Mouse (Mus musculus): ENCODE measurements around the gene Xaf1. TPM values are rescaled to one million over a fixed set of nuclear protein-coding genes. Genes with fewer than 3 reads are reported as not detected.

Xaf1 gene
- polyA plus RNA-seq, 1 experiment from 2014 or later: 1.2 TPM

GRCm38 (mm10) chr11:72318026-72318425 lies 16.6 kb downstream of the Xaf1 start:
- H3K9me3 ChIP-seq (replicated peaks; ENCODE audit: control insufficient read depth, low read length): no peaks in the 10 kb centered on the region
- H3K4me1 ChIP-seq (ENCODE audit: control insufficient read depth, insufficient read depth, low read length): no peaks in the 10 kb centered on the region
- no peak overlapping the region for H3K9ac ChIP-seq (replicated peaks; ENCODE audit: low read length)
- no peak overlapping the region for H3K27ac ChIP-seq (replicated peaks; ENCODE audit: low read depth, low read length)
- 82% methylated on average over 5 of the region's 5 CpGs for WGBS
- no peaks in the 10 kb centered on the region for H3K36me3 ChIP-seq (replicated peaks; ENCODE audit: control insufficient read depth, insufficient read depth, low read depth, low read length)
- H3K4me2 ChIP-seq (ENCODE audit: low read depth, low read length): no peak overlapping the region
- no peak for DNase-seq (ENCODE audit: low spot score)
- H3K27me3 ChIP-seq (ENCODE audit: control insufficient read depth, insufficient read depth, low read length): peaks cover 13% of the 10 kb centered on the region
- no peak for ATAC-seq (replicated peaks; ENCODE audit: insufficient number of reproducible peaks, low FRiP score, low TSS enrichment, low read depth)
- H3K4me3 ChIP-seq (ENCODE audit: low read depth, low read length): no peak overlapping the region

DNA sequence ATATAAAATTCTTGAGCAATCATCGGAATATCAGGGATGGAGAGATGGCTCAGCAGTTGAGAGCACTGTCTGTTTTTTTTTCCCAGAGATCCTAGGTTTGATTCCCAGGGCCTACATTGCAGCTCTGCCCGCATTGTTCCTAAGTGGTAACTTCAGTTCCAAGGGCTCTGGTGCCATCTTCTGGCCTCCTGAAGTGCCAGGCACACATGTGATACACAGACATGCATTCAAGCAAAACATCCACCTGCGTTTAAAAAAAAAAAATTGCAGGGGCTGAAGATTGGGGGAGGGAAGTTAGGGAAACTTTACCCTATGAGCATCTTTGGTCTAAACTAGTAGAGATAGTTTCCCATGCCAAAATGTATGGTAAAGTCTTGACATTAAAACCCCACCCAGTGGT lies 23.0 kb downstream of the Xaf1 start:
- Histone ChIP-seq H3K36me3 (replicated peaks; ENCODE audit: control insufficient read depth, insufficient read depth, low read depth, low read length) (no peaks in the 10 kb centered on the region), H3K9me3 (replicated peaks; ENCODE audit: control insufficient read depth, low read length) (no peaks in the 10 kb centered on the region), H3K4me2 (ENCODE audit: low read depth, low read length) (no peak overlapping the region), H3K4me3 (ENCODE audit: low read depth, low read length) (no peak overlapping the region), H3K27ac (replicated peaks; ENCODE audit: low read depth, low read length) (no peak overlapping the region), H3K9ac (replicated peaks; ENCODE audit: low read length) (no peak overlapping the region), H3K4me1 (ENCODE audit: control insufficient read depth, insufficient read depth, low read length) (no peaks in the 10 kb centered on the region), H3K27me3 (ENCODE audit: control insufficient read depth, insufficient read depth, low read length) (no peaks in the 10 kb centered on the region)
- DNase-seq (ENCODE audit: low spot score): no peak
- no peak for ATAC-seq (replicated peaks; ENCODE audit: insufficient number of reproducible peaks, low FRiP score, low TSS enrichment, low read depth)
- WGBS: 71% methylated on average over 3 of the region's 3 CpGs

- H3K27ac ChIP-seq (replicated peaks; ENCODE audit: low read depth, low read length): no peak overlapping the region
- H3K9me3 ChIP-seq (replicated peaks; ENCODE audit: control insufficient read depth, low read length): no peaks in the 10 kb centered on the region
- no peak overlapping the region for H3K9ac ChIP-seq (replicated peaks; ENCODE audit: low read length)
- 83% methylated on average over 4 of the region's 4 CpGs for WGBS
- H3K36me3 ChIP-seq (replicated peaks; ENCODE audit: control insufficient read depth, insufficient read depth, low read depth, low read length): no peaks in the 10 kb centered on the region
- H3K4me3 ChIP-seq (ENCODE audit: low read depth, low read length): no peak overlapping the region
- H3K4me1 ChIP-seq (ENCODE audit: control insufficient read depth, insufficient read depth, low read length): no peaks in the 10 kb centered on the region
- no peaks in the 10 kb centered on the region for H3K27me3 ChIP-seq (ENCODE audit: control insufficient read depth, insufficient read depth, low read length)
- H3K4me2 ChIP-seq (ENCODE audit: low read depth, low read length): no peak overlapping the region
- DNase-seq (ENCODE audit: low spot score) (no peak), ATAC-seq (replicated peaks; ENCODE audit: insufficient number of reproducible peaks, low FRiP score, low TSS enrichment, low read depth) (no peak)
Observed at GRCm38 (mm10) chr11:72325701-72326100, 24.3 kb downstream of the Xaf1 start.

DNA sequence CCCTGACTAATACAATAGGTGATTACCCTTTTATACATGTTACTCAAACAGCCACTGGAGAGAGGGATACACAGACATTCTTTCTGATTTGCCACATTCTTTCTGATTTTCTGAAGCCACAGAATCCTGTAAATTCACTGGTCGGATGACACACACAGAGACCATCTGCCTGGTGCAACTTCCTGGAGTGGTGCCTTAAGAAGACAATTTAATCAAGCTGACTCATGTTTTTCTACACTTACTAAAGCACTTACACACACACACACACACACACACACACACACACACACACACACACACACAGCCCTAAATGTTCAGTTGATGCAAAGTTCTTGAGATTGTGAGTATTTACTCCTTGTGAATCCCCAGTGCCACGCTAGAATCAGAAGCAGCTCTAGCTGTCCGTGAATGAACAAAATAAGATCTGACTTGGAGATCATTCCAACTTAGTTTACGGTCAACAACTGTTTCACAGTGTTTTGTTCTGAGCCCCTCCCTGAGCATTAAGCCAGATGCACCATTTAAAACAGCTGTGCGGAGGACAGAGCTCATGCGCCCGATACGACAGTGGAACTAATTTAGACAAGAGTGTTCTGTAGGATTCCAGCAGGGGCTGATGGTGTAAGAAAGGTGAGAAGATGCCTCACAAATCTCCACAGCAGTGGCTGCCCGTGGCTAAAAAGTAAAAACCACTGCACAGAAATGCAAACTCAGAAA lies 31.7 kb downstream of the Xaf1 start:
- WGBS: 78% methylated on average over 9 of the region's 9 CpGs
- Histone ChIP-seq H3K36me3 (replicated peaks; ENCODE audit: control insufficient read depth, insufficient read depth, low read depth, low read length) (no peaks in the 10 kb centered on the region), H3K27ac (replicated peaks; ENCODE audit: low read depth, low read length) (no peak overlapping the region), H3K4me1 (ENCODE audit: control insufficient read depth, insufficient read depth, low read length) (no peaks in the 10 kb centered on the region), H3K27me3 (ENCODE audit: control insufficient read depth, insufficient read depth, low read length) (no peaks in the 10 kb centered on the region), H3K9me3 (replicated peaks; ENCODE audit: control insufficient read depth, low read length) (no peaks in the 10 kb centered on the region), H3K9ac (replicated peaks; ENCODE audit: low read length) (no peak overlapping the region), H3K4me3 (ENCODE audit: low read depth, low read length) (no peak overlapping the region), H3K4me2 (ENCODE audit: low read depth, low read length) (no peak overlapping the region)
- DNase-seq (ENCODE audit: low spot score) (no peak), ATAC-seq (replicated peaks; ENCODE audit: insufficient number of reproducible peaks, low FRiP score, low TSS enrichment, low read depth) (no peak)

- H3K36me3 ChIP-seq (replicated peaks; ENCODE audit: control insufficient read depth, insufficient read depth, low read depth, low read length): no peaks in the 10 kb centered on the region
- no peak overlapping the region for H3K9ac ChIP-seq (replicated peaks; ENCODE audit: low read length)
- no peaks in the 10 kb centered on the region for H3K27me3 ChIP-seq (ENCODE audit: control insufficient read depth, insufficient read depth, low read length)
- no peak overlapping the region for H3K4me2 ChIP-seq (ENCODE audit: low read depth, low read length)
- ATAC-seq (replicated peaks; ENCODE audit: insufficient number of reproducible peaks, low FRiP score, low TSS enrichment, low read depth) (no peak), DNase-seq (ENCODE audit: low spot score) (no peak)
- no peak overlapping the region for H3K27ac ChIP-seq (replicated peaks; ENCODE audit: low read depth, low read length)
- WGBS: 78% methylated on average over 4 of the region's 4 CpGs
- H3K4me3 ChIP-seq (ENCODE audit: low read depth, low read length): no peak overlapping the region
- H3K9me3 ChIP-seq (replicated peaks; ENCODE audit: control insufficient read depth, low read length): no peaks in the 10 kb centered on the region
- no peaks in the 10 kb centered on the region for H3K4me1 ChIP-seq (ENCODE audit: control insufficient read depth, insufficient read depth, low read length)
Observed at GRCm38 (mm10) chr11:72334653-72335052, 33.2 kb downstream of the Xaf1 start.

GRCm38 (mm10) chr11:72336726-72337125 lies 35.3 kb downstream of the Xaf1 start:
- Histone ChIP-seq H3K36me3 (replicated peaks; ENCODE audit: control insufficient read depth, insufficient read depth, low read depth, low read length) (no peaks in the 10 kb centered on the region), H3K4me3 (ENCODE audit: low read depth, low read length) (no peak overlapping the region), H3K27ac (replicated peaks; ENCODE audit: low read depth, low read length) (no peak overlapping the region), H3K4me2 (ENCODE audit: low read depth, low read length) (no peak overlapping the region), H3K4me1 (ENCODE audit: control insufficient read depth, insufficient read depth, low read length) (no peaks in the 10 kb centered on the region), H3K9me3 (replicated peaks; ENCODE audit: control insufficient read depth, low read length) (no peaks in the 10 kb centered on the region), H3K27me3 (ENCODE audit: control insufficient read depth, insufficient read depth, low read length) (no peaks in the 10 kb centered on the region), H3K9ac (replicated peaks; ENCODE audit: low read length) (no peak overlapping the region)
- ATAC-seq (replicated peaks; ENCODE audit: insufficient number of reproducible peaks, low FRiP score, low TSS enrichment, low read depth): no peak
- 87% methylated on average over 8 of the region's 8 CpGs for WGBS
- DNase-seq (ENCODE audit: low spot score): no peak

DNA sequence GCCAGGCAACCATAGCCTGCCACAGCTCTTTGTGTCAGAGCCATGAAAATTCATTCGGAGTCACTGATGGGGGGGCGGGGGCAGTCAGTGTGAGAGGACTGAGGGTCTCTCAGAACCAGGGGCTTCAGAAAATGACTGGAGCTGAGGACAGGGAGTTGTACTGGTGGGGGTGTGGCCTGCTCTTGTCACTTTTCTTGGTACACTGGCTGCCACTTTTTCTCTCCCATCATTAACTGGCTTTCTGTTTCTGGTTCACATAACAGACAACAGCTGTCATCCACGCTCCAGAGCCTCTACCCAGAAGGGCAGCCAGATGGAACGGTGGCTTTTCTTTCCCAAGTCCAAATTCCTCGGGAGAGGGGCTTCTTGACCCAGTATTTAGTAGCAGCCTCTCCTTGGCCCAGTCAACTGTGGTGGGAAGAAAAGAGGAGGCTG lies 37.0 kb downstream of the Xaf1 start:
- Histone ChIP-seq H3K27me3 (ENCODE audit: control insufficient read depth, insufficient read depth, low read length) (no peaks in the 10 kb centered on the region), H3K4me3 (ENCODE audit: low read depth, low read length) (no peak overlapping the region), H3K9me3 (replicated peaks; ENCODE audit: control insufficient read depth, low read length) (no peaks in the 10 kb centered on the region), H3K4me2 (ENCODE audit: low read depth, low read length) (no peak overlapping the region), H3K36me3 (replicated peaks; ENCODE audit: control insufficient read depth, insufficient read depth, low read depth, low read length) (no peaks in the 10 kb centered on the region), H3K27ac (replicated peaks; ENCODE audit: low read depth, low read length) (no peak overlapping the region), H3K4me1 (ENCODE audit: control insufficient read depth, insufficient read depth, low read length) (no peaks in the 10 kb centered on the region), H3K9ac (replicated peaks; ENCODE audit: low read length) (no peak overlapping the region)
- DNase-seq (ENCODE audit: low spot score) (no peak), ATAC-seq (replicated peaks; ENCODE audit: insufficient number of reproducible peaks, low FRiP score, low TSS enrichment, low read depth) (peak; percentile 77; the same call in 1 of the 2 replicates)
- 49% methylated on average over 5 of the region's 5 CpGs for WGBS

- no peak for ATAC-seq (replicated peaks; ENCODE audit: insufficient number of reproducible peaks, low FRiP score, low TSS enrichment, low read depth)
- Histone ChIP-seq H3K9ac (replicated peaks; ENCODE audit: low read length) (no peak overlapping the region), H3K27ac (replicated peaks; ENCODE audit: low read depth, low read length) (no peak overlapping the region), H3K9me3 (replicated peaks; ENCODE audit: control insufficient read depth, low read length) (no peaks in the 10 kb centered on the region), H3K36me3 (replicated peaks; ENCODE audit: control insufficient read depth, insufficient read depth, low read depth, low read length) (no peaks in the 10 kb centered on the region), H3K4me2 (ENCODE audit: low read depth, low read length) (no peak overlapping the region), H3K4me3 (ENCODE audit: low read depth, low read length) (no peak overlapping the region), H3K4me1 (ENCODE audit: control insufficient read depth, insufficient read depth, low read length) (no peaks in the 10 kb centered on the region), H3K27me3 (ENCODE audit: control insufficient read depth, insufficient read depth, low read length) (no peaks in the 10 kb centered on the region)
- no peak for DNase-seq (ENCODE audit: low spot score)
- 83% methylated on average over 4 of the region's 4 CpGs for WGBS
Observed at GRCm38 (mm10) chr11:72339716-72340115, 38.3 kb downstream of the Xaf1 start.

Measured in embryonic facial prominence, embryonic 11.5 days (tissue).